Mouse (Mus musculus) brain, embryonic 14.5 days (tissue): ENCODE measurements around the gene Sorl1.

Experiments used
- CTCF ChIP-seq: fragments of 200-500 bp; IDR thresholded peaks from 2 replicates; pipeline ENCODE4 v1.5.1; 2012; ENCODE audit warnings: inconsistent platforms, mild to moderate bottlenecking, moderate library complexity, borderline replicate concordance; ENCODE audit not compliant: insufficient read depth, insufficient read length; ENCODE audit errors: extremely low read depth
- POLR2A ChIP-seq: fragments of 200-500 bp; IDR thresholded peaks from 2 replicates; pipeline ENCODE4 v1.6.1; 2012; ENCODE audit warnings: mild to moderate bottlenecking, inconsistent platforms, borderline replicate concordance; ENCODE audit not compliant: poor library complexity, insufficient read depth, insufficient read length, severe bottlenecking; ENCODE audit errors: extremely low read depth

GRCm38 (mm10) chr9:41983286-41983685, 140.8 kb downstream of the Sorl1 start:
- TF ChIP-seq POLR2A (no peak), CTCF (no peak)
